ENCODE assay signal across 15 mouse cellular contexts in genomic region chr11:107222531-107223168, GRCm38 (mm10). TPM values are rescaled to one million over a fixed set of nuclear protein-coding genes. Genes with fewer than 3 reads are reported as not detected.
DNase-seq lines count a peak whose midpoint lies in the region; ATAC-seq lines count a peak whose summit lies in the region.
"Had no signal": no experiment of that assay in that cellular context is flagged by ENCODE, and none has a peak within 500 bp of the region (broad histone marks: within the 10 kb centered on the region; RNA-seq: fewer than 3 reads in every experiment).

No protein-coding gene starts in this region.

- no peak for DNase-seq in heart, embryonic 10.5 days (ENCODE audit: low spot score)
- DNase-seq in heart, adult 8-10 months (ENCODE audit: low spot score) = no peak
- no peak for DNase-seq in spleen, postnatal 10 days (ENCODE audit: low spot score in 2 of 2)
- DNase-seq in c-Kit-positive CD71-positive TER-119-positive erythroid progenitor cells, embryonic 14.5 days (ENCODE audit: low spot score) = no peak
- DNase-seq: adrenal gland, postnatal 10 days; cerebellum, adult 9-11 months; lung, adult 2 months; right cerebral cortex, adult 18-20 months had no signal

- no peak overlapping the region for H3K9ac ChIP-seq in hindbrain, embryonic 15.5 days
- no peak overlapping the region for H3K9ac ChIP-seq in hindbrain, embryonic 12.5 days
- H3K9ac ChIP-seq in embryonic facial prominence, embryonic 15.5 days = no peak overlapping the region
- H3K9ac ChIP-seq in midbrain, embryonic 13.5 days (replicated peaks) = 0 out of 2 replicates have a peak overlapping the region, but pooled peaks have one; percentile 7
- H3K9ac ChIP-seq: kidney, embryonic 15.5 days; stomach, embryonic 15.5 days had no signal

- peak overlapping the region; percentile 31; the same call in 1 of the 2 replicates for H3K27ac ChIP-seq in heart, embryonic 10.5 days
- peak overlapping the region; percentile 0; the same call in 1 of the 2 replicates for H3K27ac ChIP-seq in hindbrain, embryonic 15.5 days (replicated peaks)
- no peak overlapping the region for H3K27ac ChIP-seq in hindbrain, embryonic 12.5 days
- peak overlapping the region; percentile 17; the same call in 1 of the 2 replicates for H3K27ac ChIP-seq in embryonic facial prominence, embryonic 15.5 days (replicated peaks)
- H3K27ac ChIP-seq in midbrain, embryonic 13.5 days = peak overlapping the region; percentile 71
- H3K27ac ChIP-seq: kidney, embryonic 15.5 days; stomach, embryonic 15.5 days had no signal

- peaks cover 29% of the 10 kb centered on the region for H3K4me1 ChIP-seq in heart, embryonic 10.5 days
- H3K4me1 ChIP-seq in hindbrain, embryonic 15.5 days (replicated peaks) = 0 out of 2 replicates have a peak, but pooled peaks cover 5% of the 10 kb centered on the region
- H3K4me1 ChIP-seq in hindbrain, embryonic 12.5 days = no peaks in the 10 kb centered on the region
- H3K4me1 ChIP-seq in embryonic facial prominence, embryonic 15.5 days = peaks cover 12% of the 10 kb centered on the region; the same call in 1 of the 2 replicates
- H3K4me1 ChIP-seq in midbrain, embryonic 13.5 days (replicated peaks) = peaks cover 21% of the 10 kb centered on the region
- H3K4me1 ChIP-seq: stomach, embryonic 15.5 days had no signal

- H3K4me3 ChIP-seq in heart, embryonic 10.5 days = no peak overlapping the region
- no peak overlapping the region for H3K4me3 ChIP-seq in hindbrain, embryonic 15.5 days
- H3K4me3 ChIP-seq in hindbrain, embryonic 12.5 days = no peak overlapping the region
- no peak overlapping the region for H3K4me3 ChIP-seq in embryonic facial prominence, embryonic 15.5 days (replicated peaks)
- H3K4me3 ChIP-seq in midbrain, embryonic 13.5 days (replicated peaks) = no peak overlapping the region
- H3K4me3 ChIP-seq: erythroblast, embryonic 14.5 days; kidney, embryonic 15.5 days; stomach, embryonic 15.5 days had no signal

- 0 out of 2 replicates have a peak, but pooled peaks cover 2% of the 10 kb centered on the region for H3K9me3 ChIP-seq in heart, embryonic 10.5 days
- H3K9me3 ChIP-seq in hindbrain, embryonic 15.5 days = no peaks in the 10 kb centered on the region
- H3K9me3 ChIP-seq in hindbrain, embryonic 12.5 days (replicated peaks) = no peaks in the 10 kb centered on the region
- H3K9me3 ChIP-seq in embryonic facial prominence, embryonic 15.5 days (replicated peaks) = no peaks in the 10 kb centered on the region
- H3K9me3 ChIP-seq in midbrain, embryonic 13.5 days = no peaks in the 10 kb centered on the region
- H3K9me3 ChIP-seq: kidney, embryonic 15.5 days; stomach, embryonic 15.5 days had no signal

- 59% methylated on average over 12 of the region's 12 CpGs for WGBS in heart, embryonic 10.5 days
- WGBS in hindbrain, embryonic 15.5 days = 58% methylated on average over 12 of the region's 12 CpGs
- 68% methylated on average over 12 of the region's 12 CpGs for WGBS in hindbrain, embryonic 12.5 days
- 49% methylated on average over 12 of the region's 12 CpGs for WGBS in embryonic facial prominence, embryonic 15.5 days
- WGBS in midbrain, embryonic 13.5 days = 52% methylated on average over 12 of the region's 12 CpGs

- no peak overlapping the region for H3K4me2 ChIP-seq in hindbrain, embryonic 15.5 days
- no peak overlapping the region for H3K4me2 ChIP-seq in hindbrain, embryonic 12.5 days (replicated peaks)
- H3K4me2 ChIP-seq in embryonic facial prominence, embryonic 15.5 days (replicated peaks) = no peak overlapping the region
- H3K4me2 ChIP-seq in midbrain, embryonic 13.5 days (replicated peaks) = peak overlapping the region; percentile 9; the same call in 1 of the 2 replicates
- H3K4me2 ChIP-seq: kidney, embryonic 15.5 days; stomach, embryonic 15.5 days had no signal

- H3K27me3 ChIP-seq in heart, embryonic 10.5 days (ENCODE audit: insufficient read depth, poor library complexity, severe bottlenecking) = no peaks in the 10 kb centered on the region
- no peaks in the 10 kb centered on the region for H3K27me3 ChIP-seq in hindbrain, embryonic 15.5 days
- H3K27me3 ChIP-seq in hindbrain, embryonic 12.5 days = no peaks in the 10 kb centered on the region
- no peaks in the 10 kb centered on the region for H3K27me3 ChIP-seq in embryonic facial prominence, embryonic 15.5 days
- H3K27me3 ChIP-seq in midbrain, embryonic 13.5 days = no peaks in the 10 kb centered on the region
- H3K27me3 ChIP-seq: kidney, embryonic 15.5 days; stomach, embryonic 15.5 days had no signal

- H3K36me3 ChIP-seq in heart, embryonic 10.5 days = peaks cover 5% of the 10 kb centered on the region; the same call in 1 of the 2 replicates
- 0 out of 2 replicates have a peak, but pooled peaks cover under 1% of the 10 kb centered on the region for H3K36me3 ChIP-seq in hindbrain, embryonic 15.5 days
- no peaks in the 10 kb centered on the region for H3K36me3 ChIP-seq in hindbrain, embryonic 12.5 days
- H3K36me3 ChIP-seq in embryonic facial prominence, embryonic 15.5 days = peaks cover 17% of the 10 kb centered on the region
- peaks cover 6% of the 10 kb centered on the region; the same call in 1 of the 2 replicates for H3K36me3 ChIP-seq in midbrain, embryonic 13.5 days
- H3K36me3 ChIP-seq: stomach, embryonic 15.5 days had no signal

- no peak for ATAC-seq in hindbrain, embryonic 15.5 days (ENCODE audit: low FRiP score, low read depth)
- ATAC-seq in hindbrain, embryonic 12.5 days (ENCODE audit: low FRiP score) = no peak
- no peak for ATAC-seq in embryonic facial prominence, embryonic 15.5 days (ENCODE audit: insufficient number of reproducible peaks, low FRiP score, low TSS enrichment, low read depth)
- ATAC-seq in midbrain, embryonic 13.5 days = 0 out of 2 replicates have a peak, but pooled peaks have one; percentile 43

RNA-seq across cellular contexts. Expression of gene Nol11, which starts 33.5 kb away (rescaled TPM):
- polyA plus RNA-seq in heart, embryonic 10.5 days (2016; fragmentation: Nextera tagmentation; extraction: Ambion mirVana) = 59.5 and 63.0 TPM in 2 replicates
- total RNA-seq in heart, adult 8-10 months (2022) = 10 to 100 TPM; 19.0 to 20.7 (median 19.9) TPM
- polyA plus RNA-seq in hindbrain, embryonic 15.5 days (2015; fragmentation: Nextera tagmentation; extraction: Ambion mirVana) = 46.0 and 46.1 TPM in 2 replicates
- polyA plus RNA-seq in hindbrain, embryonic 12.5 days (2016; fragmentation: Nextera tagmentation; extraction: Ambion mirVana) = 57.1 and 62.1 TPM in 2 replicates
- polyA plus RNA-seq in embryonic facial prominence, embryonic 15.5 days (2015; fragmentation: Nextera tagmentation; extraction: Ambion mirVana) = 42.9 and 43.5 TPM in 2 replicates
- 60.2 and 61.8 TPM in 2 replicates for polyA plus RNA-seq in midbrain, embryonic 13.5 days (2015; fragmentation: Nextera tagmentation; extraction: Ambion mirVana)
